Mouse (Mus musculus) spleen, adult 2 months (tissue): ENCODE data around the gene Apaf1.

ENCODE experiments used
- CTCF ChIP-seq: fragments of 200-500 bp; IDR thresholded peaks from 2 replicates; pipeline ENCODE4 v1.5.1; 2011; ENCODE audit warnings: mild to moderate bottlenecking, inconsistent platforms; ENCODE audit not compliant: insufficient read depth, insufficient read length, insufficient replicate concordance; ENCODE audit errors: extremely low read depth
- POLR2A ChIP-seq: fragments of 200-500 bp; IDR thresholded peaks from 2 replicates; pipeline ENCODE4 v1.6.1; 2011; ENCODE audit warnings: low read depth, low read length, inconsistent platforms

GRCm38 (mm10) chr10:91027468-91027867 lies 55.1 kb downstream of the Apaf1 start:
- TF ChIP-seq POLR2A (no peak), CTCF (no peak)
